21 mouse cellular contexts compared by ENCODE assay signal in genomic region chr11:108210749-108211148, GRCm38 (mm10).
A peak's percentile ranks its signal among the peaks of the same experiment; 100 is the strongest.
DNase-seq lines count a peak whose midpoint lies in the region; ATAC-seq and TF ChIP-seq lines count a peak whose summit lies in the region.
"Had no signal": no experiment of that assay in that cellular context is flagged by ENCODE, and none has a peak within 500 bp of the region (broad histone marks: within the 10 kb centered on the region; RNA-seq: fewer than 3 reads in every experiment).

No protein-coding gene starts in this region.

- WGBS in heart, embryonic 12.5 days = 84% methylated on average over 7 of the region's 7 CpGs
- 79% methylated on average over 7 of the region's 7 CpGs for WGBS in kidney, embryonic 15.5 days
- 79% methylated on average over 7 of the region's 7 CpGs for WGBS in kidney, embryonic 14.5 days
- 52% methylated on average over 7 of the region's 7 CpGs for WGBS in intestine, postnatal 0 days

- no peak overlapping the region for H3K27ac ChIP-seq in heart, embryonic 12.5 days (ENCODE audit: poor library complexity, severe bottlenecking)
- no peak overlapping the region for H3K27ac ChIP-seq in kidney, embryonic 15.5 days
- H3K27ac ChIP-seq in kidney, embryonic 14.5 days (ENCODE audit: low read depth, low read length) = no peak overlapping the region
- H3K27ac ChIP-seq in intestine, postnatal 0 days (ENCODE audit: low read depth, low read length) = peak overlapping the region; percentile 62
- H3K27ac ChIP-seq: embryonic facial prominence, embryonic 12.5 days; forebrain, embryonic 15.5 days; heart, embryonic 10.5 days; heart, embryonic 15.5 days; hindbrain, embryonic 13.5 days had no signal

- no peaks in the 10 kb centered on the region for H3K9me3 ChIP-seq in heart, embryonic 12.5 days (replicated peaks)
- no peaks in the 10 kb centered on the region for H3K9me3 ChIP-seq in kidney, embryonic 15.5 days (replicated peaks)
- no peaks in the 10 kb centered on the region for H3K9me3 ChIP-seq in kidney, embryonic 14.5 days (ENCODE audit: control insufficient read depth, low read length)
- H3K9me3 ChIP-seq in intestine, postnatal 0 days (ENCODE audit: control insufficient read depth) = no peaks in the 10 kb centered on the region
- H3K9me3 ChIP-seq: embryonic facial prominence, embryonic 12.5 days; forebrain, embryonic 15.5 days; heart, embryonic 10.5 days; heart, embryonic 15.5 days; hindbrain, embryonic 13.5 days had no signal

- H3K4me2 ChIP-seq in heart, embryonic 12.5 days = no peak overlapping the region
- H3K4me2 ChIP-seq in kidney, embryonic 15.5 days = no peak overlapping the region
- H3K4me2 ChIP-seq in kidney, embryonic 14.5 days (replicated peaks; ENCODE audit: low read depth, low read length) = no peak overlapping the region
- H3K4me2 ChIP-seq in intestine, postnatal 0 days (replicated peaks; ENCODE audit: low read depth) = peak overlapping the region; percentile 17
- H3K4me2 ChIP-seq: embryonic facial prominence, embryonic 12.5 days; forebrain, embryonic 15.5 days; heart, embryonic 15.5 days; hindbrain, embryonic 13.5 days had no signal

- ATAC-seq in heart, embryonic 12.5 days (ENCODE audit: insufficient number of reproducible peaks, low FRiP score) = no peak
- ATAC-seq in kidney, embryonic 15.5 days (replicated peaks; ENCODE audit: low FRiP score) = peak; percentile 56; the same call in 1 of the 2 replicates
- ATAC-seq in kidney, embryonic 14.5 days (ENCODE audit: low FRiP score, low TSS enrichment) = no peak
- ATAC-seq in intestine, postnatal 0 days = peak; percentile 81
- ATAC-seq in monocyte, adult 5-6 weeks (replicated peaks; ENCODE audit: insufficient number of reproducible peaks, low FRiP score, low TSS enrichment, poor library complexity, severe bottlenecking) = no peak
- ATAC-seq: CD4-positive, CD25-positive, alpha-beta regulatory T cell, adult 4 months; forebrain, embryonic 15.5 days had no signal

- H3K36me3 ChIP-seq in heart, embryonic 12.5 days = no peaks in the 10 kb centered on the region
- H3K36me3 ChIP-seq in kidney, embryonic 15.5 days = no peaks in the 10 kb centered on the region
- H3K36me3 ChIP-seq in kidney, embryonic 14.5 days (ENCODE audit: control insufficient read depth, insufficient read depth, low read length) = no peaks in the 10 kb centered on the region
- no peaks in the 10 kb centered on the region for H3K36me3 ChIP-seq in intestine, postnatal 0 days (ENCODE audit: control insufficient read depth, insufficient read depth)
- H3K36me3 ChIP-seq: embryonic facial prominence, embryonic 12.5 days; forebrain, embryonic 15.5 days; heart, embryonic 10.5 days; heart, embryonic 15.5 days; hindbrain, embryonic 13.5 days had no signal

- DNase-seq in heart, adult 11 months = peak; percentile 80
- DNase-seq in layer of hippocampus, adult 18-20 months (ENCODE audit: low spot score in 2 of 2) = no peak
- DNase-seq: adrenal gland, postnatal 10 days; B cell, adult 2 months; cerebellum, adult 11-12 months; cerebellum, adult 9-10 months; cerebellum, postnatal 25 days; gastrocnemius, postnatal 36 days; heart, adult 18-20 months; heart, postnatal 14 days had no signal

- H3K4me1 ChIP-seq in heart, embryonic 12.5 days (replicated peaks) = peaks cover 23% of the 10 kb centered on the region
- H3K4me1 ChIP-seq in kidney, embryonic 15.5 days = peaks cover 28% of the 10 kb centered on the region
- H3K4me1 ChIP-seq in kidney, embryonic 14.5 days (ENCODE audit: control insufficient read depth, insufficient read depth, low read length) = peaks cover 18% of the 10 kb centered on the region; the same call in 1 of the 2 replicates
- H3K4me1 ChIP-seq in intestine, postnatal 0 days (replicated peaks; ENCODE audit: control insufficient read depth, insufficient read depth, low read length) = peaks cover 14% of the 10 kb centered on the region

- H3K27me3 ChIP-seq in heart, embryonic 12.5 days (replicated peaks) = no peaks in the 10 kb centered on the region
- H3K27me3 ChIP-seq in kidney, embryonic 15.5 days = no peaks in the 10 kb centered on the region
- no peaks in the 10 kb centered on the region for H3K27me3 ChIP-seq in kidney, embryonic 14.5 days (ENCODE audit: control insufficient read depth, insufficient read depth, low read length)
- no peaks in the 10 kb centered on the region for H3K27me3 ChIP-seq in intestine, postnatal 0 days (replicated peaks; ENCODE audit: control insufficient read depth, insufficient read depth, low read length)
- H3K27me3 ChIP-seq: embryonic facial prominence, embryonic 12.5 days; forebrain, embryonic 15.5 days; heart, embryonic 15.5 days had no signal

- H3K9ac ChIP-seq in heart, embryonic 12.5 days = no peak overlapping the region
- no peak overlapping the region for H3K9ac ChIP-seq in kidney, embryonic 15.5 days
- no peak overlapping the region for H3K9ac ChIP-seq in kidney, embryonic 14.5 days (ENCODE audit: low read depth, low read length)
- no peak overlapping the region for H3K9ac ChIP-seq in intestine, postnatal 0 days (ENCODE audit: low read depth, low read length)
- H3K9ac ChIP-seq: embryonic facial prominence, embryonic 12.5 days; forebrain, embryonic 15.5 days; heart, embryonic 15.5 days; hindbrain, embryonic 13.5 days had no signal

- H3K4me3 ChIP-seq in heart, embryonic 12.5 days = no peak overlapping the region
- H3K4me3 ChIP-seq in kidney, embryonic 15.5 days (replicated peaks) = no peak overlapping the region
- H3K4me3 ChIP-seq in kidney, embryonic 14.5 days (ENCODE audit: low read length) = no peak overlapping the region
- H3K4me3 ChIP-seq in intestine, postnatal 0 days (ENCODE audit: low read depth, low read length) = no peak overlapping the region
- H3K4me3 ChIP-seq: embryonic facial prominence, embryonic 12.5 days; forebrain, embryonic 15.5 days; heart, embryonic 10.5 days; heart, embryonic 15.5 days; hindbrain, embryonic 13.5 days had no signal

- TF ChIP-seq CTCF in intestine, postnatal 0 days (IDR thresholded peaks at IDR 0.05; ENCODE audit: low read depth) = no peak

Comparison
In these comparisons a context has a peak if more than half of its experiments do, and no peak if none do; other contexts are left out.
1. ATAC-seq: peak in kidney, embryonic 15.5 days (single experiment) and intestine, postnatal 0 days (single experiment); none in heart, embryonic 12.5 days (single experiment), kidney, embryonic 14.5 days (single experiment) and monocyte, adult 5-6 weeks (single experiment).